Mouse (Mus musculus) left cerebral cortex, adult 18-20 months (tissue): ENCODE measurements around the gene Dmac2. TPM values are rescaled to one million over a fixed set of nuclear protein-coding genes. Genes with fewer than 3 reads are reported as not detected.
"Not testable (repeated sequence)": the region's sequence is repeated elsewhere in the genome, so short reads cannot be mapped to it uniquely, and the experiment has no call there.

ENCODE experiments used
- DNase-seq, 2 experiments: peaks; one replicate each; pipeline ENCODE4 v3.0.0; 2021 to 2022; ENCODE audit warnings: low spot score in 2 of 2, mixed read lengths in 1 of 2
- long read RNA-seq, 2 experiments: library from polyadenylated mRNA; stranded (forward); transcript quantifications; one replicate each; pipeline ENCODE4 v2.0.0; 2021
- total RNA-seq, 2 experiments: library from RNA; stranded (reverse); gene quantifications; 2 replicates each; pipeline ENCODE4 v1.2.3; 2021

Dmac2 gene
- total RNA-seq: 10 to 100 TPM; 49.6 to 52.2 TPM
- long read RNA-seq, experiment 1, transcript Dmac2-201 (6 exons, 1,465 nt): major isoform, 27 of 42 reads
- long read RNA-seq, experiment 1, partial matches to known transcripts: 2 of 42 reads
- long read RNA-seq, experiment 1, other reads (novel, unspliced or antisense): 10 of 42 reads
- long read RNA-seq, experiment 2, transcript Dmac2-201 (6 exons, 1,465 nt): major isoform, 23 of 40 reads
- long read RNA-seq, experiment 2, partial matches to known transcripts: 4 of 40 reads
- long read RNA-seq, experiment 2, other reads (novel, unspliced or antisense): 10 of 40 reads

- DNase-seq: peak; percentile 93 to 94
Measured at GRCm38 (mm10) chr7:25618865-25619721, at the start of gene Dmac2. TSS of gene Dmac2 (plus strand) at chr7:25619414.

GRCm38 (mm10) chr7:25573806-25574205 lies 45.4 kb upstream of the Dmac2 start:
- DNase-seq: not testable (repeated sequence)

- DNase-seq: no peak
Measured at GRCm38 (mm10) chr7:25575105-25575504, 44.1 kb upstream of the Dmac2 start.

- DNase-seq: no peak
Measured at GRCm38 (mm10) chr7:25575870-25576269, 43.3 kb upstream of the Dmac2 start.

GRCm38 (mm10) chr7:25576308-25576707 lies 42.9 kb upstream of the Dmac2 start:
- DNase-seq: not testable (repeated sequence)

- DNase-seq: not testable (repeated sequence)
Measured at GRCm38 (mm10) chr7:25576793-25577437, 42.3 kb upstream of the Dmac2 start.

- DNase-seq: no peak
Measured at GRCm38 (mm10) chr7:25579441-25579840, 39.8 kb upstream of the Dmac2 start.

- DNase-seq: no peak
Measured at GRCm38 (mm10) chr7:25582301-25582810, 36.9 kb upstream of the Dmac2 start.

GRCm38 (mm10) chr7:25584651-25585050 lies 34.6 kb upstream of the Dmac2 start:
- no peak for DNase-seq

GRCm38 (mm10) chr7:25585351-25586204 lies 33.6 kb upstream of the Dmac2 start:
- no peak for DNase-seq

GRCm38 (mm10) chr7:25591226-25591625 lies 28.0 kb upstream of the Dmac2 start:
- DNase-seq: no peak

GRCm38 (mm10) chr7:25593859-25594258 lies 25.4 kb upstream of the Dmac2 start:
- no peak for DNase-seq

- peak; percentile 69 to 76 for DNase-seq
Measured at GRCm38 (mm10) chr7:25599663-25600062, 19.6 kb upstream of the Dmac2 start.

- no peak for DNase-seq
Measured at GRCm38 (mm10) chr7:25600666-25601065, 18.5 kb upstream of the Dmac2 start.

GRCm38 (mm10) chr7:25601346-25601745 lies 17.9 kb upstream of the Dmac2 start:
- no peak for DNase-seq

GRCm38 (mm10) chr7:25606625-25607063 lies 12.6 kb upstream of the Dmac2 start:
- DNase-seq: no peak

- DNase-seq: no peak
Measured at GRCm38 (mm10) chr7:25607196-25607595, 12.0 kb upstream of the Dmac2 start.

- no peak for DNase-seq
Measured at GRCm38 (mm10) chr7:25610056-25610455, 9.2 kb upstream of the Dmac2 start.

- DNase-seq: no peak
Measured at GRCm38 (mm10) chr7:25611501-25611900, 7.7 kb upstream of the Dmac2 start.

GRCm38 (mm10) chr7:25614086-25614485 lies 5.1 kb upstream of the Dmac2 start:
- no peak for DNase-seq
